Mouse (Mus musculus) limb, embryonic 11.5 days (tissue): Measurements from ENCODE around the gene Ogg1. TPM values are rescaled to one million over a fixed set of nuclear protein-coding genes. Genes with fewer than 3 reads are reported as not detected.

ENCODE experiments used
- ATAC-seq: fragments of 200-750 bp; cut with Nextera tagmentation; 2 replicates; pipeline ENCODE4 v1.8.0; 2017; ENCODE audit warnings: low read depth; ENCODE audit not compliant: insufficient number of reproducible peaks, low FRiP score, low TSS enrichment
- DNase-seq: peaks from one replicate; pipeline ENCODE4 v3.0.0-alpha.2; 2015; ENCODE audit warnings: low spot score
- H3K27ac ChIP-seq: fragments of 300-500 bp; sonication (generic); replicated peaks from 2 replicates; pipeline ENCODE4 v1.5.1; 2014; ENCODE audit warnings: low read depth, mild to moderate bottlenecking, low read length
- H3K27me3 ChIP-seq: fragments of 300-500 bp; sonication (generic); 2 replicates; pipeline ENCODE4 v1.6.1; 2014; ENCODE audit warnings: mild to moderate bottlenecking, low read length, mixed read lengths; ENCODE audit not compliant: control insufficient read depth, insufficient read depth
- H3K36me3 ChIP-seq: fragments of 300-500 bp; sonication (generic); 2 replicates; pipeline ENCODE4 v1.6.1; 2014; ENCODE audit warnings: mild to moderate bottlenecking, low read length, moderate library complexity, mixed read lengths; ENCODE audit not compliant: control insufficient read depth, insufficient read depth
- H3K4me1 ChIP-seq: fragments of 300-500 bp; sonication (generic); 2 replicates; pipeline ENCODE4 v1.6.1; 2014; ENCODE audit warnings: low read length, mixed read lengths; ENCODE audit not compliant: control insufficient read depth, insufficient read depth
- H3K4me2 ChIP-seq: fragments of 300-500 bp; sonication (generic); 2 replicates; pipeline ENCODE4 v1.6.1; 2014; ENCODE audit warnings: low read depth, mild to moderate bottlenecking, moderate library complexity; ENCODE audit not compliant: severe bottlenecking
- H3K4me3 ChIP-seq: fragments of 300-500 bp; sonication (generic); 2 replicates; pipeline ENCODE4 v1.5.1; 2014; ENCODE audit warnings: low read depth, low read length
- H3K9ac ChIP-seq: fragments of 300-500 bp; sonication (generic); 2 replicates; pipeline ENCODE4 v1.6.1; 2014; ENCODE audit warnings: mild to moderate bottlenecking, low read length
- H3K9me3 ChIP-seq: fragments of 300-500 bp; sonication (generic); 2 replicates; pipeline ENCODE4 v1.6.1; 2016; ENCODE audit warnings: low read length; ENCODE audit not compliant: control insufficient read depth
- WGBS: fragments of 180-500 bp; shearing (Covaris S2); extraction: QIAGEN DNeasy Blood & Tissue Kit; methylation state at CpG from one replicate; pipeline ENCODE4 v1.1.7; 2014; 5-methylcytosine and 5-hydroxymethylcytosine counted together
- polyA plus RNA-seq: library from polyadenylated mRNA; unstranded; fragments of >200 nt; fragmentation: Nextera tagmentation; extraction: Ambion mirVana; gene quantifications from 2 replicates; pipeline ENCODE4 v1.2.1, GENCODE M21; 2014

The Ogg1 gene
- polyA plus RNA-seq, 1 experiment from 2014 or later, result 15.1 TPM

GRCm38 (mm10) chr6:113367574-113367973 lies 40.8 kb downstream of the Ogg1 start:
- H3K4me3 ChIP-seq, result no peak overlapping the region
- 90% methylated on average over 1 of the region's 1 CpGs for WGBS
- ATAC-seq, result no peak

GRCm38 (mm10) chr6:113368124-113368523 lies 41.4 kb downstream of the Ogg1 start:
- peaks cover 9% of the 10 kb centered on the region for H3K36me3 ChIP-seq
- no peak overlapping the region for H3K27ac ChIP-seq
- H3K9ac ChIP-seq, result no peak overlapping the region
- H3K4me3 ChIP-seq, result no peak overlapping the region
- WGBS, result 92% methylated on average over 7 of the region's 7 CpGs
- no peaks in the 10 kb centered on the region for H3K4me1 ChIP-seq
- no peak for DNase-seq
- ATAC-seq, result no peak
- no peak overlapping the region for H3K4me2 ChIP-seq
- no peaks in the 10 kb centered on the region for H3K27me3 ChIP-seq
- H3K9me3 ChIP-seq, result no peaks in the 10 kb centered on the region

More at GRCm38 (mm10) chr6:113367574-113367973, 40.8 kb downstream of the Ogg1 start:
- Histone ChIP-seq H3K4me2 (no peak overlapping the region), H3K9ac (no peak overlapping the region), H3K9me3 (no peaks in the 10 kb centered on the region), H3K27me3 (no peaks in the 10 kb centered on the region), H3K27ac (no peak overlapping the region), H3K4me1 (no peaks in the 10 kb centered on the region), H3K36me3 (peaks cover 9% of the 10 kb centered on the region)
- DNase-seq, result no peak

- Histone ChIP-seq H3K36me3 (peaks cover 9% of the 10 kb centered on the region), H3K27me3 (no peaks in the 10 kb centered on the region), H3K27ac (no peak overlapping the region), H3K9ac (no peak overlapping the region), H3K4me3 (no peak overlapping the region), H3K4me1 (no peaks in the 10 kb centered on the region), H3K4me2 (no peak overlapping the region), H3K9me3 (no peaks in the 10 kb centered on the region)
- ATAC-seq, result no peak
- 90% methylated on average over 5 of the region's 5 CpGs for WGBS
- DNase-seq, result no peak
Measured at GRCm38 (mm10) chr6:113368577-113368976, 41.8 kb downstream of the Ogg1 start.

GRCm38 (mm10) chr6:113370194-113370929 lies 43.6 kb downstream of the Ogg1 start:
- DNase-seq (no peak), ATAC-seq (no peak)
- Histone ChIP-seq H3K4me3 (no peak overlapping the region), H3K9ac (no peak overlapping the region), H3K27me3 (no peaks in the 10 kb centered on the region), H3K4me1 (no peaks in the 10 kb centered on the region), H3K9me3 (no peaks in the 10 kb centered on the region), H3K27ac (no peak overlapping the region), H3K4me2 (no peak overlapping the region), H3K36me3 (peaks cover 12% of the 10 kb centered on the region)
- 91% methylated on average over 20 of the region's 20 CpGs for WGBS

GRCm38 (mm10) chr6:113373491-113373890 lies 46.7 kb downstream of the Ogg1 start:
- ATAC-seq, result no peak

GRCm38 (mm10) chr6:113377172-113377495 lies 50.4 kb downstream of the Ogg1 start:
- WGBS, result 11% methylated on average over 7 of the region's 7 CpGs

More at GRCm38 (mm10) chr6:113373491-113373890, 46.7 kb downstream of the Ogg1 start:
- H3K9me3 ChIP-seq, result no peaks in the 10 kb centered on the region
- no peak for DNase-seq
- H3K4me1 ChIP-seq, result no peaks in the 10 kb centered on the region
- 91% methylated on average over 4 of the region's 4 CpGs for WGBS
- peaks cover 15% of the 10 kb centered on the region for H3K36me3 ChIP-seq
- no peak overlapping the region for H3K4me3 ChIP-seq
- no peaks in the 10 kb centered on the region for H3K27me3 ChIP-seq
- H3K4me2 ChIP-seq, result no peak overlapping the region
- no peak overlapping the region for H3K27ac ChIP-seq
- H3K9ac ChIP-seq, result no peak overlapping the region

GRCm38 (mm10) chr6:113377496-113378385 lies 51.0 kb downstream of the Ogg1 start, which contains the start of the genes Tada3 and Arpc4:
TSS of gene Tada3 (minus strand) at chr6:113377883.
TSS of gene Arpc4 (plus strand) at chr6:113378115.
- peaks cover 18% of the 10 kb centered on the region; the same call in 1 of the 2 replicates for H3K36me3 ChIP-seq
- WGBS, result under 1% methylated on average over 61 of the region's 61 CpGs
- peak within 1 kb of the TSS; percentile 80 for H3K27ac ChIP-seq
- peak; percentile 97 for ATAC-seq
- peaks cover 8% of the 10 kb centered on the region; the same call in 1 of the 2 replicates for H3K4me1 ChIP-seq
- peak within 1 kb of the TSS; percentile 100 for H3K4me3 ChIP-seq
- H3K9ac ChIP-seq, result peak within 1 kb of the TSS; percentile 87
- H3K9me3 ChIP-seq, result no peaks in the 10 kb centered on the region; the same call in 1 of the 2 replicates
- peak within 1 kb of the TSS; percentile 96 for H3K4me2 ChIP-seq
- no peaks in the 10 kb centered on the region for H3K27me3 ChIP-seq
- peak; percentile 95 for DNase-seq

More at GRCm38 (mm10) chr6:113377172-113377495, 50.4 kb downstream of the Ogg1 start:
- peak overlapping the region; percentile 96 for H3K4me2 ChIP-seq
- H3K27me3 ChIP-seq, result no peaks in the 10 kb centered on the region
- peaks cover 19% of the 10 kb centered on the region; the same call in 1 of the 2 replicates for H3K36me3 ChIP-seq
- H3K27ac ChIP-seq, result peak overlapping the region; percentile 80
- peaks cover 8% of the 10 kb centered on the region; the same call in 1 of the 2 replicates for H3K4me1 ChIP-seq
- H3K4me3 ChIP-seq, result peak overlapping the region; percentile 100
- no peak for ATAC-seq
- H3K9me3 ChIP-seq, result no peaks in the 10 kb centered on the region; the same call in 1 of the 2 replicates
- peak overlapping the region; percentile 87 for H3K9ac ChIP-seq
- DNase-seq, result no peak

GRCm38 (mm10) chr6:113379246-113379645 lies 52.5 kb downstream of the Ogg1 start:
- H3K4me2 ChIP-seq, result peak overlapping the region; percentile 96; the same call in 1 of the 2 replicates
- H3K36me3 ChIP-seq, result peaks cover 23% of the 10 kb centered on the region
- 88% methylated on average over 6 of the region's 6 CpGs for WGBS
- ATAC-seq (no peak), DNase-seq (no peak)
- H3K4me1 ChIP-seq, result peaks cover 8% of the 10 kb centered on the region; the same call in 1 of the 2 replicates
- no peaks in the 10 kb centered on the region; the same call in 1 of the 2 replicates for H3K9me3 ChIP-seq
- no peak overlapping the region for H3K27ac ChIP-seq
- H3K9ac ChIP-seq, result no peak overlapping the region
- no peaks in the 10 kb centered on the region for H3K27me3 ChIP-seq
- peak overlapping the region; percentile 100 for H3K4me3 ChIP-seq
